Mouse (Mus musculus): Measurements from ENCODE around the gene Dido1.

Dido1 gene

GRCm38 (mm10) chr2:180678609-180679140 lies 31.1 kb downstream of the Dido1 start:
- DNase-seq, result peak; percentile 61

DNA sequence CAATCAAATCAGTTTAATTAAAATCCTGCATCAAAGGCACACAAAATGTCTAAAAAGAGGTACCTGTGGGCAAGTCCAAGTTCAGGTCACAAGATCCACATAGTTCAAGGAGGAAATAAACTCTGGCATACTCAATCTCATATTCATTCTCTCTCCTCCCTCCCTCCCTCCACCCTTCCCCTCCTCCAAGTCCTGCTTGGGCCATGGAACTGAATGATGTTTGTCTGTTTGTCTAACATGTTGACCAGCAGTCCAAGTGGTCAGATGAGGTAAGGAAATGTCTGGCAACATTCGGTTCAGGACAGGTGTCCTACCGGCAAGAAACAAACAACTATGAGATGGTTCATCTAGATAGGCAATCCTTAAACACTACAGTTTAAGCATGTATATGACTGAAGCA lies 33.1 kb downstream of the Dido1 start:
- no peak for DNase-seq

DNA sequence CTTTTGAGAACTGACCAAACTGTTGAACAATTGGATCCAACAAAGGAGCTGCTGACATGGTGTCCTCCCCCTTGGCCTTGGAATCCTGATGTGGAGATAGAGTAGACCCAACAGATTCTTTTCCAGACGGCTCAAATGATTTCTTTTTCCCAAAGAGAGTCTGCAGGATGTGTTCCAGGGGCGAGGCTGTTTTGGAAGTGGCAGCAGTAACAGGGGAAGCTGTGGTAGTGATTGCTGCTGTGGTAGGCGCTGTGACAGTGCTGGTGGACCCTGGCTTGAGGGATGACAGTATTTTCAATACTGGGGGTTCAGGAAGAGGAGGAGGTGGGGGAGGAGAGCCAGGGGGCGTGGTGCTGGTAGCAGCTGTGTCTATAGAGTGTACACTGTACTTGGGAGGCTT lies 47.8 kb downstream of the Dido1 start:
- no peak for DNase-seq

DNA sequence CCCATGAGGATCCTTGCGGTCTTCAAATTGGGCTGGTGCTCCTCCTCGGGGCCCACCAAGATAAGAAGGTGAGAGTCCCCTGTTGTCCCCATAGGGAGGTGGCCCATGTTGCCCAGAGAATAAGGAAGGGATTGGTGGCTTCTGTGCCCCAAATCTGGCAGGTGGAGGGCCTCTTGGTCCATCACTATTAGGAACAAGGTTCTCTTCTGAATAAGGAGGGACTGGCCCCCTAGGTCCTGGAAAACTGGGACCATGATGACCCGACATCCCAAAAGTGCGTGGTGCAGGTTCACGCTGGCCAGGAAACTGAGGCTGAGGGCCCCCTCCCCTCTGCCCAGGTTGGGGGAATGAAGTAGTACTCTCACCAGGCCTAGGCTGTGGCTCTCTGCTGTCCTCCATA lies 49.3 kb downstream of the Dido1 start:
- DNase-seq, result no peak

- DNase-seq, result no peak
Measured at GRCm38 (mm10) chr2:180659353-180660150, 50.2 kb downstream of the Dido1 start.

- no peak for DNase-seq
Measured at GRCm38 (mm10) chr2:180658381-180658780, 51.4 kb downstream of the Dido1 start.

DNA sequence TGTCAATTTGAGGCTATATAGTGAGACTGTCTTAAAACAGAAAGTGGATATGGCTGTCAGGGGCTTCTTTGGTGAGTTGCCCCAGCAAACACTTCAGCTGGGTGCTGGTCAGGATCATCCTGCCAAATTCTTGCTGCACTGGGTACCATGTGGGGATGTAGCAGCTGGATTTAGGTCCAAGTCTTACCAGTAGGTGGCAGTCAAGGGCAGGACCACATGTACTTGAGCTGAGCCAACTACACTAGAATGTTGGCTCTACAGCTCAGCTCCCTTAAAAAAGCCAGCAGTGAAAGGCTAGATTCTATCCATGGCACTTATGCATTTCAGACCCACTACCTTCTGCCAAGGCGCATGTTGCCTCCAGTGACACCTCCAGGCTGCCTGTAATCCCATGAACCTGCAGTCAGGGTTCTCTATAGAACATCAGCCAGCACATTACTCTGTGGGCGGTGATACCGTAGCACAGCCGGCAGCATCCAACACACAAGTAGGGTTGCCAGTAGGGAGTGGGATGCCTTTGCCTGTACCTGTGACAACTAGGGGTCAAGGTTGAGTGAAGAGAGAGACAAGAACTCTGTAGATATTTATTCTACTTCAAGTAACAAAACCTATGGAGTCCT lies 52.3 kb downstream of the Dido1 start:
- DNase-seq, result peak; percentile 72

- DNase-seq, result no peak
Measured at GRCm38 (mm10) chr2:180655150-180655549, 54.6 kb downstream of the Dido1 start.

DNA sequence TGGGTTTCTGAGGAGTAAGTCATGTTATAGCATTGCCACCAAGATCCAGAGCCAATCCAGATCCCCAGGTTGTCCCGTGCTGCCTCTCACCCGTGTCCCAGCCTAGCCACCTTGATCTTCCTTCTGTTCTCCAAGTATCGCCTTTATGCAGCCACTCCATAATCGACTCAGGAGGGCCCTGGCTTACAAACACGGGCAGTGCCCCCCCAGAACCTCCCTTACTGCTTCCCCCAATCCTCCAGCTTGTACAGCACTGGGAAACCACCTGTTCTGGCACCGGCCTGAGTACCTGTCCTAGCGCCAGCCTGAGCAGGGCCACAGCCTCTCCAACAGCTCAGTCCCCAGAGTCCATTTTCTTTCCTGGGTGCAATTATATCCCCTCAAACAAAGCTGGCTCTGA lies 55.1 kb downstream of the Dido1 start:
- DNase-seq, result no peak

GRCm38 (mm10) chr2:180646841-180647240 lies 63.0 kb downstream of the Dido1 start:
- DNase-seq, result no peak

GRCm38 (mm10) chr2:180643626-180644025 lies 66.2 kb downstream of the Dido1 start:
- no peak for DNase-seq

- no peak for DNase-seq
Measured at GRCm38 (mm10) chr2:180642555-180643260, 67.1 kb downstream of the Dido1 start, which contains the start of gene Tcfl5. TSS of gene Tcfl5 (minus strand) at chr2:180642708.

DNA sequence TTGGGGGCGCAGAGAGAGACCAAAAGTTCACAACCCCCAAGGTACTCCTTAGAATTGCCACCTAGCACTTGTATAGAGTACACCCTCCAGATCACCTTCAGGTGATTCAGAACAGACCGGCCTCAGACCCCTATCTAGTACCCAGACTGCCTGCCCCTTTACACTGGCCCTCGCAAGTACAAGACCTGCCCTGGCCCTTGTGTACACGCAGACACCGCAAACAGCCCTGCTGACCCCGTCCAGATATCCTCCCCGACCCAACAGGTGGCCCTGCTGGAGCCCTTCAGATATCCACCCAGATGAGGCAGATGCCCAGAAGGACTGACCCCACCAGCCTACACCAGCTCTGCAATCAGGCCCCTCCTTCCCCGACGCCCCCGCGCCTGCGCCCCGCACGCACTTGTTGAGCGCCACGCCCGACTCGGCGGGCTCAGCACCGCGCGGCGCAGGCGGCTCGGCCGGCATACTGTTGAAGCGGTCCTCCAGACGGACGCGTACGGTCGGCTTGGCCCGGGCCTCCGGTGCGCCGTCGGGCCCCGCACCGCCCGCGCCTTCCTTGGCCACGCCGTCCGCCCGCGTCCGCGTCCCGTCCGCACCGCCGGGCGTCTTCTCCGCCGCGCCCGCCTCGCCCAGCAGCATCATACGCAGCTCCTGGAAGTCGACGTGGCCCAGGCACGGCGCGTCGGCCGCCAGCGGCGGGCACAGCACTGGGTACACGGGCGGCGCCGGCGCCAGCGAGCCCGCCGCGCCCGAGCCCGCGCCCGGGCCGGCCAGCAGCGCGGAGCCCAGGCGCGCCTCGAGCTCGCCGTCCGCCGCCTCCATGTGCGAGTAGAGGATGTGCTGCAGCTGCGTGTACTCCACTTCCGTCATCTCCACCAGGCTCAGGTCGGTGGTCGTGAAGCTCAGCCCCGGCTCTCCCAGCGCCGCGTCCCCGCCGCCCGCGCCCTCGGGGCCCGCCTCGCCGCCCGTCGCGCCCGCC lies 67.9 kb downstream of the Dido1 start:
- DNase-seq, result no peak

DNA sequence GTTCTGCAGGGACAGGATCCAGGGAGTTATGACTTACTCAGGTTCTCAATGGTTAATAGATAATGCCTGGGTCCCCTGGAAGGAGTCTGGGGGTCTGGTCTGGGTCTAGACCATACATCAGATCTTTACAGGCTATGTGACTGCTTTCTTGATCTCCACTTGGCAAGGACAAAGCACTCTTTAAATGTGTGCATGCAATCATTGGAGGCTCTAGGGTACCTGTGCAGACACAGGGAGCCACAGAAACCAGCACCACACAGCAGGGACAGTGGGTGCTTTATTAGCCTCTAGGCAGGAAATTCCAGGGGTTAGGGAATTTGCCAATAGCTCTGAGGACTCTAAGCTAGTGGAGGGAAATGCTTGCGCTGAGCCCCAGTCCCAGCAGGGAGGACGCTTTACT lies 97.9 kb downstream of the Dido1 start:
- DNase-seq, result no peak

GRCm38 (mm10) chr2:180610283-180610682 lies 99.5 kb downstream of the Dido1 start:
- no peak for DNase-seq
